Mouse (Mus musculus) midbrain, embryonic 16.5 days (tissue): Measurements from ENCODE around the gene Gpr87. TPM values are rescaled to one million over a fixed set of nuclear protein-coding genes. Genes with fewer than 3 reads are reported as not detected.
"Not testable (repeated sequence)": the region's sequence is repeated elsewhere in the genome, so short reads cannot be mapped to it uniquely, and the experiment has no call there.

Experiments
- ATAC-seq: fragments of 200-750 bp; cut with Nextera tagmentation; 2 replicates; pipeline ENCODE4 v1.8.0; 2017; ENCODE audit warnings: moderate TSS enrichment
- H3K27ac ChIP-seq: fragments of 300-500 bp; sonication (generic); 2 replicates; pipeline ENCODE4 v1.5.1; 2014; ENCODE audit warnings: mild to moderate bottlenecking, low read length, mixed read lengths
- H3K27me3 ChIP-seq: fragments of 300-500 bp; sonication (generic); 2 replicates; pipeline ENCODE4 v1.6.1; 2014; ENCODE audit warnings: low read depth, low read length, mixed read lengths; ENCODE audit not compliant: control insufficient read depth, insufficient read depth
- H3K36me3 ChIP-seq: fragments of 300-500 bp; sonication (generic); 2 replicates; pipeline ENCODE4 v1.6.1; 2014; ENCODE audit warnings: mild to moderate bottlenecking, low read length, moderate library complexity, mixed read lengths; ENCODE audit not compliant: control insufficient read depth, insufficient read depth
- H3K4me1 ChIP-seq: fragments of 300-500 bp; sonication (generic); 2 replicates; pipeline ENCODE4 v1.6.1; 2014; ENCODE audit warnings: mild to moderate bottlenecking, low read length, mixed read lengths; ENCODE audit not compliant: control insufficient read depth, insufficient read depth
- H3K4me2 ChIP-seq: fragments of 300-500 bp; sonication (generic); 2 replicates; pipeline ENCODE4 v1.6.1; 2014; ENCODE audit warnings: mild to moderate bottlenecking, low read length, mixed read lengths
- H3K4me3 ChIP-seq: fragments of 300-500 bp; sonication (generic); 2 replicates; pipeline ENCODE4 v1.5.1; 2014; ENCODE audit warnings: low read depth, mild to moderate bottlenecking, low read length, moderate library complexity, mixed read lengths
- H3K9ac ChIP-seq: fragments of 300-500 bp; sonication (generic); 2 replicates; pipeline ENCODE4 v1.6.1; 2014; ENCODE audit warnings: low read depth, low read length, mixed read lengths
- H3K9me3 ChIP-seq: fragments of 300-500 bp; sonication (generic); replicated peaks from 2 replicates; pipeline ENCODE4 v1.6.1; 2014; ENCODE audit warnings: mild to moderate bottlenecking, low read length, mixed read lengths; ENCODE audit not compliant: control insufficient read depth, poor library complexity, severe bottlenecking
- WGBS: fragments of 180-500 bp; shearing (Covaris S2); extraction: QIAGEN DNeasy Blood & Tissue Kit; methylation state at CpG from one replicate; pipeline ENCODE4 v1.1.7; 2014; 5-methylcytosine and 5-hydroxymethylcytosine counted together
- polyA plus RNA-seq: library from polyadenylated mRNA; unstranded; fragments of >200 nt; fragmentation: Nextera tagmentation; extraction: Ambion mirVana; gene quantifications from 2 replicates; pipeline ENCODE4 v1.2.1, GENCODE M21; 2015

Gene Gpr87
- polyA plus RNA-seq, 1 experiment from 2014 or later, result not detected

- WGBS, result 80% methylated on average over 2 of the region's 2 CpGs
- no peak for ATAC-seq
- no peak overlapping the region for H3K4me2 ChIP-seq
These were observed 40.0 kb downstream of the Gpr87 start for GRCm38 (mm10) chr3:59154888-59155287.

GRCm38 (mm10) chr3:59153424-59153823 lies 41.5 kb downstream of the Gpr87 start, which contains the start of gene P2ry14:
P2ry14 (minus strand) TSS chr3:59153618.
- no peak within 1 kb of the TSS for H3K9ac ChIP-seq
- no peak within 1 kb of the TSS for H3K4me3 ChIP-seq
- H3K36me3 ChIP-seq, result no peaks in the 10 kb centered on the region
- no peaks in the 10 kb centered on the region for H3K27me3 ChIP-seq
- H3K27ac ChIP-seq, result no peak within 1 kb of the TSS
- no peak within 1 kb of the TSS for H3K4me2 ChIP-seq
- ATAC-seq, result no peak
- WGBS, result 81% methylated on average over 5 of the region's 5 CpGs
- no peaks in the 10 kb centered on the region for H3K4me1 ChIP-seq
- no peaks in the 10 kb centered on the region for H3K9me3 ChIP-seq

More at GRCm38 (mm10) chr3:59154888-59155287, 40.0 kb downstream of the Gpr87 start:
- no peak overlapping the region for H3K9ac ChIP-seq
- no peaks in the 10 kb centered on the region for H3K36me3 ChIP-seq
- H3K4me3 ChIP-seq, result no peak overlapping the region
- no peak overlapping the region for H3K27ac ChIP-seq
- no peaks in the 10 kb centered on the region for H3K9me3 ChIP-seq
- H3K4me1 ChIP-seq, result no peaks in the 10 kb centered on the region
- H3K27me3 ChIP-seq, result no peaks in the 10 kb centered on the region

DNA sequence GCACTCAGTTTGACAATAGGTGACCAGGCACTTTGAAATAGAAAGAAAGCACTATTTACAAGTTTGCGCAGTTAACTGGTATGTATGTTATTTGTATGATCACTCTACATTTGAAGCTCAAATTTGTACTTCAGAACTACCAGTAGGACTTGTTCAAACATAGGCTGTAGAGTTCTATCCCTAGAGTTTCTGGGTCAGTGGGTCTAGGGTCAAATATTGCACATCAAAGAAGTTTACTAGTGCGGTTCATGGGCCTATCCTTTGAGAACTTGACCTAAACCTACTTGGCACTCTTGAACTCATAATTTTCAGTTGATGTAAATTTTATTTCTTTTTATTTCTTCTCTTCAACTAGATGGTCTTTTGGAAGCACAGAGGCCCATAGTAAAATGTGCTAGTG lies 44.3 kb downstream of the Gpr87 start:
- H3K9ac ChIP-seq, result no peak overlapping the region
- no peaks in the 10 kb centered on the region for H3K4me1 ChIP-seq
- ATAC-seq, result no peak
- no peaks in the 10 kb centered on the region for H3K27me3 ChIP-seq
- no peaks in the 10 kb centered on the region for H3K36me3 ChIP-seq
- H3K9me3 ChIP-seq, result no peaks in the 10 kb centered on the region
- H3K27ac ChIP-seq, result no peak overlapping the region
- WGBS, result 97% methylated on average over 2 of the region's 2 CpGs
- H3K4me2 ChIP-seq, result no peak overlapping the region
- H3K4me3 ChIP-seq, result no peak overlapping the region

DNA sequence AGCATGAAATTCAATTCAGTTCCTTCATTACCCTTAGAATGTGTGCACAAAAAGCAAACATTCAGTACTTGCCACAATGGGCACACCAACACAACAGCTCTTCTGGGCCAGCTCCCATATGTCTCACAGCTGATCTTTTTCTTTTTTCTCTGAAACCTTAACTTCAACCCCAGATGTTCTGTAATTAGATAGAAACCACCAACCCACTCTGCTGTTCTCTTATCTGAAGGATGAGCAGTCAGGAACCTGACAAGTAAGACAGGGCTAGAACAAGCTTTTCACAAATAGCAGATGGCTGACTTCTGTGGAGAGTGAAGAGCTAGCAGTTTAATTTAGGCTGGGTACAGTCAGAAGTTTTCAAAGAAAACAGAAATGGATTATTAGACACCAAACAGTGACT lies 45.3 kb downstream of the Gpr87 start:
- Histone ChIP-seq H3K4me3 (no peak overlapping the region), H3K27ac (no peak overlapping the region), H3K9ac (no peak overlapping the region), H3K4me2 (no peak overlapping the region), H3K9me3 (no peaks in the 10 kb centered on the region), H3K36me3 (no peaks in the 10 kb centered on the region), H3K4me1 (no peaks in the 10 kb centered on the region), H3K27me3 (no peaks in the 10 kb centered on the region)
- no peak for ATAC-seq

- 82% methylated on average over 5 of the region's 5 CpGs for WGBS
These were observed 49.7 kb downstream of the Gpr87 start for GRCm38 (mm10) chr3:59145194-59145593.

GRCm38 (mm10) chr3:59141507-59142305 lies 53.2 kb downstream of the Gpr87 start:
- Histone ChIP-seq H3K9me3 (no peaks in the 10 kb centered on the region), H3K27ac (no peak overlapping the region), H3K4me1 (no peaks in the 10 kb centered on the region), H3K9ac (no peak overlapping the region), H3K4me3 (no peak overlapping the region), H3K4me2 (no peak overlapping the region), H3K36me3 (no peaks in the 10 kb centered on the region), H3K27me3 (no peaks in the 10 kb centered on the region)
- 79% methylated on average over 8 of the region's 8 CpGs for WGBS
- ATAC-seq, result no peak

More at GRCm38 (mm10) chr3:59145194-59145593, 49.7 kb downstream of the Gpr87 start:
- no peaks in the 10 kb centered on the region for H3K27me3 ChIP-seq
- ATAC-seq, result no peak
- H3K4me2 ChIP-seq, result no peak overlapping the region
- no peak overlapping the region for H3K27ac ChIP-seq
- H3K4me3 ChIP-seq, result no peak overlapping the region
- H3K9ac ChIP-seq, result no peak overlapping the region
- no peaks in the 10 kb centered on the region for H3K9me3 ChIP-seq
- H3K36me3 ChIP-seq, result no peaks in the 10 kb centered on the region
- no peaks in the 10 kb centered on the region for H3K4me1 ChIP-seq

- 95% methylated on average over 4 of the region's 4 CpGs for WGBS
- H3K4me2 ChIP-seq, H3K4me1 ChIP-seq, H3K27ac ChIP-seq, H3K9ac ChIP-seq, H3K27me3 ChIP-seq, H3K9me3 ChIP-seq, H3K4me3 ChIP-seq, ATAC-seq, H3K36me3 ChIP-seq: not testable (repeated sequence)
These were observed 54.0 kb downstream of the Gpr87 start for GRCm38 (mm10) chr3:59140941-59141340.

DNA sequence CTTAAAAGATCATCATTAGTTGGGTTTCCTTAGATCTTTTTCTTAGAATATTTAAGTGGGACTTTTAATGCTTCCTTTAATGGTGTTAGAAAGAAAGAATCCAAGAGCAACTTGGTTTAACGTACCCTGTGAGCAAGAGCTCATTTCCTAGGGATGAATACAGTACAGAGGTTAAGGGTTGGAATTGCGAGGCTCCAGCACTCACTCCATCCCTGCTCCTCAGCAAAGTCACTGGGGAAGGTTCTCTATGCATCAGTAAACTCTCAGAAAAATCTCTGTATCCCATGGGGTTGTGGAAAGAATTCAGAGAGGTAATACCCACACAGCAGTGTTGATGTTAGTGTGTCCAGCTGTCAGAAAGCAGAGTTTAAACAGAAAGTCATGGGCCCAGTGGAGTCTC lies 54.8 kb downstream of the Gpr87 start:
- Histone ChIP-seq H3K4me1 (no peaks in the 10 kb centered on the region), H3K9me3 (no peaks in the 10 kb centered on the region), H3K27me3 (no peaks in the 10 kb centered on the region), H3K4me2 (no peak overlapping the region), H3K9ac (no peak overlapping the region), H3K27ac (no peak overlapping the region), H3K4me3 (no peak overlapping the region), H3K36me3 (no peaks in the 10 kb centered on the region)
- ATAC-seq, result no peak
- 87% methylated on average over 2 of the region's 2 CpGs for WGBS

DNA sequence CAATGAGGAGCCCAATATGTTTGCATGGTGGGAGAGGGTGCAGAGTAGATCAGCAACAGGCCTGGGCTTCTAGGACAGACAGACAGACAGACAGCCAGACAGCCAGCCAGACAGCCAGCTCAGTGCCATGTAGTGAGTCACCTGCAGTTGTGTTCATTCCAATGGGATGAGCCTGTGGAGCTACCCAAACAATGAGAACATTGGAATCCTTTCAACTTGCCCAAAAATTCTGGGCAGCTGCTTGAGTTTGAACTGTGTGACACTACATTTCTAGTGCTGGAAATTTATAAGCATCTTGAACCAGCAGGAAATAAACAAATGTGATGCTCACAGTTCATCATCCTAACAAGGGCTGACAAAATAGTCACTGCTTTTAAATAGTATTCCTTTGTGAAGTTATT lies 55.3 kb downstream of the Gpr87 start:
- no peaks in the 10 kb centered on the region for H3K4me1 ChIP-seq
- no peak overlapping the region for H3K27ac ChIP-seq
- no peaks in the 10 kb centered on the region for H3K9me3 ChIP-seq
- H3K9ac ChIP-seq, result no peak overlapping the region
- no peak overlapping the region for H3K4me2 ChIP-seq
- no peaks in the 10 kb centered on the region for H3K36me3 ChIP-seq
- H3K27me3 ChIP-seq, result no peaks in the 10 kb centered on the region
- ATAC-seq, result no peak
- H3K4me3 ChIP-seq, result no peak overlapping the region
